Mouse (Mus musculus) erythroblast, adult 5-6 weeks (primary cell): ENCODE data around the gene Nup43. TPM values are rescaled to one million over a fixed set of nuclear protein-coding genes. Genes with fewer than 3 reads are reported as not detected.
"Not testable (repeated sequence)": the region's sequence is repeated elsewhere in the genome, so short reads cannot be mapped to it uniquely, and the experiment has no call there.

Experiments
- ATAC-seq: replicated peaks from 2 replicates; pipeline ENCODE4 v1.8.0; 2016; ENCODE audit warnings: moderate number of reproducible peaks, mild to moderate bottlenecking, moderate TSS enrichment, inconsistent platforms; ENCODE audit not compliant: poor library complexity, low FRiP score, severe bottlenecking
- total RNA-seq, 2 experiments: library from RNA; stranded (forward) in 1 of 2; stranded (reverse) in 1 of 2; fragments of 150-400 nt in 1 of 2; fragments of 200-764, 138-1000 nt in 1 of 2; gene quantifications; 2 replicates each; pipeline versions ENCODE4 v1.2.3 to v1.2.4; 2015 to 2017; ENCODE audit warnings: low replicate concordance in 2 of 2

Gene Nup43
- total RNA-seq (2015; ENCODE audit: low replicate concordance) (3.6 and 23.8 TPM in 2 replicates), total RNA-seq (2017; ENCODE audit: low replicate concordance) (5.4 and 7.2 TPM in 2 replicates)

- ATAC-seq: peak; percentile 87
Observed at GRCm38 (mm10) chr10:7667342-7667802, at the start of gene Nup43. Nup43 (plus strand) TSS chr10:7667503.

DNA sequence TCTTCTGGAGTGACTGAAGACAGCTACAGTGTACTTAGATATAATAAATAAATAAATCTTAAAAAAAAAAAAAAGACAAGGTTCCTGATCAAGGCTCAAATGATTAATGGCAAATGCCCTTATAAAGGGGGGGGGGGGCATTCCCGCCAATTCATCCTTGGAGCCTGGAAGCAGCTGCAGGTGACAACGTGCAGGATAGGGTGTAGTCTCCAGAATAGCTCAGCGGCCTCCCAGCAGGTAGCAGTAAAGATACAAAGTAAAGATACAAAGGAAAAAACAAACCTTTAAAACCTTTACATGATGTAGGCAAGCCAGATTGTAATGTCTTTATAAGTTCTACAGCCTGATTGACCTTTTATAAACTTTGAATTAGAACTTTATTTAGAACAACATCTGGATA is 49.7 kb upstream of the Nup43 start:
- not testable (repeated sequence) for ATAC-seq

DNA sequence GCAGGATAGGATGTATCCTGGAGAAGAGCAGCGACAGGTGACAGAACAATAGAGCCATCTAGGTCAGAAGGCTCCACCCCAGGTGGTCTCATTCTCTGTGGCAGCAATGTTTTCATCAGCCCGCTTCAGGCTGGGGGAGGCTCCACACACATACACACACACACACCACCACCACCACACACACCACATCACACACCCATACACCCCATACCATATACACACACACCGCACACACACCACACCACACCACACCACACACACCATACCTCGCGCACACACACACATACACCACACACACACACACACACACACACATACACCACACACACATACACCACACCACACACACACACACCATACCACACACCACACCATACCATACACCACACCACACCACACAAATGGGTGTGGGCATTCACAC is 47.5 kb upstream of the Nup43 start:
- ATAC-seq: no peak

DNA sequence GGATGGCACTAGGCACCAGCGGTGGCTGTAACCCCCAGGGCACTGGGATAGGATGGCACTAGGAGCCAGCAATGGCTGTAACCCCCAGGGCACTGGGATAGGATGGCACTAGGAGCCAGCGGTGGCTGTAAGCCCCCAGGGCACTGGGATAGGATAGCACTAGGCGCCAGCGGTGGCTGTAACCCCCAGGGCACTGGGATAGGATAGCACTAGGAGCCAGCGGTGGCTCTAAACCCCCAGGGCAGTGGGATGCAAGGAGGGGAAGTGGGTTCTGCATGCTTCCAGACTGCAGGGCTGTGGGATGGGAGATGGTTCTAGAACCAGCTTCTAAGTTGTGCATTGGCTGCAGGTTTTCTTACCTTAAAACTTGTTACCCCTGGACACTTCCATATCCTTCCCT is 46.6 kb upstream of the Nup43 start:
- no peak for ATAC-seq

DNA sequence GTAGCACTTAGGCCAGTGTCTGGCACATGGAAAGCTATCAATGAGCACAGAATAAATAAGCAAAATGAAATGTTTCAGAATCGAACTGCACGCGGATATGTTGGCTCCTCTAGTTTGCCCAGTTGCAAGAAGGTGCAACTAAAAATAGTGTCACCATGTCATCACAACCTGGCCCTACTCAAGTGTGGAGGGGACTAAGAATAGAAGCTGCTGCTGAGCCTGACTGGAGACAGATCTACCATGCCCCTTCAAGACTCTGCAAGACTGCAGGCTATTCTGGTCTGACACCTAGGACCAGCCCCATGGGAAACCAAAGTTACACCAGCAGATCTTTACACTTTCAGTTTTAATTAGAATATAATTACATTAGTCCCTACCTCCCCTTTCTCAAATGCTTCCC is 44.9 kb upstream of the Nup43 start:
- no peak for ATAC-seq

DNA sequence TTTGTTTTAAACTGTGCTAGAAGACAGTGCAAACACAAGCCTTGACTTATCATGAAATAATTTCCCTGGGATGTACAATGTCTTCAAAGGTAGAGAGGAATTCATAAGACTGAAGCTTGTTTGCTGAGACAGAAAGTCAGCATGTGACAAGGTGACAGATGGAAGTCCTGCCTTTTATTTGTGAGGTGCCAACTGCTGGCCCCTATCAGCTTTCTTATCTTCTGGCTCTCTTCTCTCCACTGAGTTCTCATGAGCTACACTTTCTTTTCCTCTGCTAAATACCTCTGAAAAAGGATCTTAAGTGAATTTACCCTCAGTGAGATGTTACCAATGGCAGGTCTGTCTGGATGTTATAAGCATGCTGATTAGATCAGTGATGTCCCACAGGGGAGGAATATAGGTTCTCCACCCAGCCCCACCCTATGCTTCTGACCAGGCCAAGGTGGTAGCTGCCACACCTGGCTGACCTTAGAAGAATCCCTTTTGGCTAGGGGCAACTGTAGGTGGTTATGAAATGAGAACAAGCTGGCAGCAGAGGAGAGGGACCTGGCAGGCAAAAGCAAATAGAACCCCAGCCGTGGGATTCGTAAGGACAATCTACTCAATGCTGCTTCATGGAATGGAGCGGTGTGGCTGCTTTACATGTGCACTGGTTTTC is 43.3 kb upstream of the Nup43 start:
- no peak for ATAC-seq

- no peak for ATAC-seq
Observed at GRCm38 (mm10) chr10:7629092-7629491, 38.2 kb upstream of the Nup43 start.

DNA sequence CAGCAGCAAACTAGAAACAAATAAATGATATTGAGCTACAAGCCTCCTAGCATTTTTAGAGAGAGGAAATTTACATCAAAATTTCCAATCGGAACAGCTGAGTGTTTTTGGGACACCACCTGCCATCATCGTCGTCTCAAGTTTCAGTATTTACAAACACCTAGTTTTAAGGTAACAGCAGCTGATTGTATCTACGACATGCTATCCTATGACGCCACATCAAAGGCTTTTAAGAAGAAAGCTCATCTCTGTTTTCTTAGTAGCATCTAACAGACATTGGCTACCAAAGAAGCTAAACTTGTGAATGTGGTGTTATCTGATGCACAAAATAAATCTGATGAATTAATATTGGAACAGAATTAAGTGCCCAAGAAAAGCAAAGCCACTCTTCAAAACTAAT is 37.0 kb upstream of the Nup43 start:
- ATAC-seq: no peak

DNA sequence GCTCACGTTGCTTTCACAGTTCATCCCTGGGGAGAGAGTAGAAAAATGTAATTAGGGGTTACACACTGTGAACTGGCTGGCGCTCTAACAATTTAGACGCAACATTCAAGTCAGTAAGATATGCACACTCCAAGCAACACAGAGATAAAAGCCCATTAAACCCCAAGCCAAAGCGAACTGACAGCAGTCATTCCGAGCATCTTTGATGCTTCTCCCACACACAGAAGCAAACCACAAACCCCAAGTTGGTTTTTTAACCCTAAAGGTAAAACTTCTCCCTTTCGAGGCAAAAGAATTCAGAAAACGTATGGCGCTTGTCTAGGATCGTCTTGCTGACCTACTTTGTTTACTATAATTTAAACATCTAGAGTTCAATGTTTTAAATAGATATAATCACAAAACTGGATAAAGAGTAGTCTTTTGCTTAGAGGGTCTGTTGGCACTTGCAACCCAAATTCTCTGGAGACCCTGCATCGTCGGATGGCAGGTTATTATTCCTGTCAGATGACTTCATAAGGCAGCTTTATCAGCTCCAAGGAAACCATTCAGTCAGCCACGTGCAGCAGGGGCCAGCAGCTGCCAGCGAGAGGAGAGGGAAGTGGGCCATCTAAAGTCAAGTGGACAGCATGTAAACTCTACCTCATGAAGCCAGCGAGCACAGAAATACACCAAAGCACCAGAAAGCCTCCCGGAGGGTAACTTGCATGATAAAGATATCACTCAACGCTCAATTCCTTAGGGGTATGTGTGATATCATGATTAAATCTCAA is 36.2 kb upstream of the Nup43 start:
- ATAC-seq: no peak

GRCm38 (mm10) chr10:7640366-7640765 is 26.9 kb upstream of the Nup43 start:
- ATAC-seq: no peak

DNA sequence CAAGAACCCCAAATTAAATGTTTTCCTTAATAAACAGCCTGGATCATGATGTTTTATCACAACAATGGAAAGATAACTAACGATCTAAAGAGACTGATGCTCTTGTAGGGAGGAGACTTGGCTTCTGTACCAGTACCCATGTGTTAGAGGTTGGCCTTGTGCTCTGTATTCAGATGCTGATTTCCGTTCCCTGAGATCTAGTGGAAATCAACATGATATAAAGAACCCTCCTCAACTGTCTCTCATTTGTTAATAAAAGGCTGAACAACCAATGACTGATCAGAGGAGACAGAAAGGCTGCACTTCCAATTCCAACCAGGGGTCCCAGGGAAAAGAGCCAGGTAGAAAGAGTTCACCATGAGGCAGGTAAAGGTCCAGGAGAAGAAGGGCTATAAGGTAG is 21.4 kb upstream of the Nup43 start:
- ATAC-seq: no peak

- ATAC-seq: no peak
Observed at GRCm38 (mm10) chr10:7649059-7649458, 18.2 kb upstream of the Nup43 start.

- no peak for ATAC-seq
Observed at GRCm38 (mm10) chr10:7651057-7651456, 16.2 kb upstream of the Nup43 start.

DNA sequence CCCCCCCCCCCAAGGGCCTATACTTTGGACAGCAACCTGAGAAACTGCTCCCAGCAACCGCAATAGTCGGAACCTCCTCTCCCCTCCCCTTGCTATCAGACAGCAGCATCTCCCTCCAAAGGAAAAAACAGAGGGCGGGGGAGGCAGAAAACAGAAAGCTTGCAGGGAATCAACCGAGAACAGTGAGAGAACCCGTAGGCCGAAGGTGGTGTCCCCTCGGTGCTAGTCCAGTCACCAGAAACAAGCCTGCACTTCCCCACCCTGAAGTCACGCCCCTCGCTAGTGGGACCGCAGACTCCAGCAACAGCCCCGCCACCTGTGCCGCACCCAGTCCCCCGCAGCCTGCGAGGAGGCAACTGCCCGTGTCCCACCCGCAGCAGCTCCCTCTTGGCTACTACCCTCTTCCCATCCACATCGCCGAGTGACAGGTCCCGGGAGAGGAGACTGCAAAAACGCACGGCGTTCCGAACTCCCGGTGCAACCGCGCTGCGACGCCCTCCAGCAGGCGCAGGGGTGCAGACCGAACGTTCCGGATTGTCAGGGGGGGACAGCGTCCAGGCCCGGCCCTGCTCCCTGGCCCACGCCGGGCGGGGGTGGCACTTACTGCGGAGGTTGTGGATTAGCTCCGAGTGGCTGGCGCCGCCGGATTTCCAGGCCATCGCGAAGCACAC is 4.7 kb upstream of the Nup43 start:
- ATAC-seq: peak; percentile 68

DNA sequence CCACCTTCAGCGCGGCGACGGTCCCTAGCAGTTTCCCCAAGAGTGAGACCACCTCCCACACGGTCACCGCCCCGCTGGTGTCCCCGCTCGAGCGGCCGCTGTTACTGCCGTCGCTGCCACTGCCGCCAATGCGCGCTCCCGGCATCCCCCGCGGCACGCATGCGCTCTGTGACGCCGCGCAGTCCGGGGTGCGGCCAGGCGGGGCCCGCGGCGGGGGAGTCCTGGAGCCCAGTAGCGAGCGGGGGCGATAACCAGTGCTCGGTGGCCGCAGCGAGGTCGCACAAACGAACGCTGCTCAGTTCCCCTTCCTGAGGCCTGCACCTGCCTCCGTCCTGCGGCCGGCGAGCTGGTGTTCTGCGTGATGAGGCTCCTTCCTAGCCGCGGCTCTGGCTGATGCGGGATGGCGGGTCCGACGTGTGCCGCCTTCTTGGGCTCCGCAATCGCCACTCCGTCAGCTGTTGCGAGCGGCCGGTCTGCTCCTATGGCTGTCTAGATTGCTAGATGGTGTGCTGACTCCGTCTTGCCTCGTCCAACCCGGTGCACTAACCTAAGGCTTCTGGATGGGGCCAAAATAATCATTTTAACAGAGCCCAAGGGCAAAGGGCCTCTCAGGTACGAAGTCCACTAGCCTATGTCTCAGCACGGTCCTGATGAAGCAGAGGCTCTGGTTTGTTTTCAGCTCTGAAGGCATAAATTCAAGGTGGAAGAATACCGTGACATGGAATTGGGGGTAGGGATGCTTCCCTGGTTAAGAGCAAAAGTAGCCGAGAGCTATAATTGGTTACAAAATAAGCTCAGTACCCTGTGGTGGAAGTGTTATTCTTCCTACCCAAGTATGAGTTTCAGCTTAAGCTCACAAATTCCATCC is 3.9 kb upstream of the Nup43 start:
- peak; percentile 81 for ATAC-seq

- no peak for ATAC-seq
Observed at GRCm38 (mm10) chr10:7664027-7664526, 3.2 kb upstream of the Nup43 start.

DNA sequence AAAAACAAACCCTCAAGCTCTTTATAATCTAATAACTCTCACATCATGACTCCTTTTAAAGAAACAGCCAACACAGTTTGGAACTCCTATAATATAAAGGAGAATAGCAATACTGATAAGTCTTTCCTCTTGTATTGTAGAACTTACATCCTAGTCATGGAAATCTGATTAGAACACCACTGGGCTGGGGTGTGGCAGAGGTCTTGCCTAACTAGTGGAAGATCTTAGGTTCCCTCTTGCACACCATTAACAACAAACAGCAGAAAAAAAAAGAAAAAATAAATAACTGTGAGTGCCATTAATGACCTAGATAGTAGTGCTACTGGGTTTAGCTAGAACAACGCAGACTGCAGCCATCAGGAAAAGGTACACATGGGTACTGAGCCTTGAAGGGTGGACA is 2.4 kb upstream of the Nup43 start:
- ATAC-seq: no peak

DNA sequence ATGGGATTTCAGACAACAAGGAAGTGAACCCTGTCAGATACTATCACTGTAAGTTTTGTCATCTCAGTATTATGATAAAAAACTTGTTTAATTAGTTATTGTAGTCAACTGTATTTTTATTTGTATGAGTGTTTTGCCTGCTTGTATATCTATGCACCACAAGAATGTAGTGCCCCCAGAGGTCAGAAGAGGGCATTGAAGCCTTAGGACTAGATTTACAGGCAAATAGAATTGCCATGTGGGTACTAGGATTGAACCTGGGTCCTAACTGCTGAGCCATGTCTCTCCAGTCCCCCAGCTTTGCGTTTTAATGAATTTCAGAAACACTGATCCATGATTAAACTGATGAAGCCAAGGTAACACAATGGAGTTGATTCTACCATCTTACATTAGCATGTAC is 6.4 kb downstream of the Nup43 start:
- peak; percentile 91 for ATAC-seq

GRCm38 (mm10) chr10:7680731-7681301 is 13.5 kb downstream of the Nup43 start, which contains the start of the genes Pcmt1 and Lats1:
Pcmt1 (minus strand) TSS chr10:7681136.
Lats1 (plus strand) TSS chr10:7681214.
- ATAC-seq: peak; percentile 73
